Mouse (Mus musculus) Muller cell, postnatal 12 days (primary cell): ENCODE data around the gene Plekha7.

Experiments
- DNase-seq: peaks from one replicate; pipeline ENCODE4 v3.0.0-alpha.2; 2015; ENCODE audit errors: inconsistent ontology term

Gene Plekha7

DNA sequence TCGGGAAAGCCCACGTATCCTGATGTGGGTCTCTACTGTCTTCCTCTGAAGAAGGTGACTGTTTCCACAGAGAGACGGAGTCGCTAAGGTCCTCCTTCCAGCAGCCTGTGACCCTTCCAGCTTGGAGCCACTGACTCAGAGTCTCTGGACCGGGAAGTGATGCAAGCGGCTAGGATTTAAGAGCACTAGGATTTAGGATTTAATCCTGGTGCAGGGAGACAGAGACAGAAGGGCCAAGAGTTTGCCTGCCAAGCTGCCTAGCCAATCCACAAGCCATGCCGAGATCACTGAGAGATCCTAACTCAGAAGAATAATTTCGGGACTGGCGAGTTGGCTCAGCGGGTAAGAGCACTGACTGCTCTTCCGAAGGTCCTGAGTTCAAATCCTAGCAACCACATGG lies 59.6 kb downstream of the Plekha7 start:
- no peak for DNase-seq

DNA sequence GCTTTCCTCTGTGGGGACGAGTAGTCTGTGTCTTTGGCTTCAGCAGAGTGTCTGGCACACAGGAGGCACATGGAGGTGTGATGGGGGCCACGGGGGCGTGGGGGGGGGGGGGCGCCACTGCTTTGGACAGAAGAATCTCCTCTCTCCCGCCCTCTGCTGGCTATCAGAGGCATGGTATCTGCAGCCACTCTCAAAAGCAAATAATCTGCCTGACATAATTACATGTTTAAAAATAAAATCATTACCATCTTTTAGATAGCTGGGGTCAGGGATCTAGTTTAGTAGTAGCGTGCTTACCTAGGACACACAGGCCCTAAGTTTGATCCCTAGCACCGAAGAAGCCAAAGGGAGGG lies 60.8 kb downstream of the Plekha7 start:
- no peak for DNase-seq

DNA sequence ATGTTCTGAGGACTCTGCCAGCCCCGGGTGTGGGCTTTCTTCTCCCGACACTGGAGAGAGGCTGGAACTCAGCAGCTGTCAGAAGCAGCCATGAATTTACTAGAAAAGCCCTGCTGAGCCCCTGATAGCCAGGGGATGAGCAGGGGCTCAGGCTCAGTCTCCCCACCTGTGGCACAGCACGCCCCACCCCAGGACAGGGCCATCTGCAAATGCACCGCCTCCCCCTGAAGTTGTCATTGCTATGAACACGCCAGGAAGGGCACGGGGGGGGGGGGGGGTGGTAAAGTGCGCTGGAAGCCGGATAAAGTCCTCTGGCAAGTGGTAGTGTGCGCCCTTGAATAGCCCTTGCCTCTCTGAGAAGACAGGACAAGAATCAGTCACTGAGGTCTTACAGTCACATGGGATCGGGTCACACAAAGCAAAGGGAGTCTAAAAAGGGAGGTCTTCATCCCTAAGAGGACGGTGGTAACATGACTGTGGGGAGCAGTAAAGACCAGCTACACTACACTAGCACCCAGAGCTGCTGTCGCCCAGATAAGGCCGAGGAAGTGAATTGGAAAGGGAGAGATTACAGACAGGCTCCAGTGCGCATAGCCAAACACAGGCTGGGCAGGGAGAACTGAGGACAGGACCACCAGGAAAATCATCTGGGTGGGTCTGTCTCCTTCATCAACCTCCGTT lies 61.3 kb downstream of the Plekha7 start:
- DNase-seq: peak; percentile 46

DNA sequence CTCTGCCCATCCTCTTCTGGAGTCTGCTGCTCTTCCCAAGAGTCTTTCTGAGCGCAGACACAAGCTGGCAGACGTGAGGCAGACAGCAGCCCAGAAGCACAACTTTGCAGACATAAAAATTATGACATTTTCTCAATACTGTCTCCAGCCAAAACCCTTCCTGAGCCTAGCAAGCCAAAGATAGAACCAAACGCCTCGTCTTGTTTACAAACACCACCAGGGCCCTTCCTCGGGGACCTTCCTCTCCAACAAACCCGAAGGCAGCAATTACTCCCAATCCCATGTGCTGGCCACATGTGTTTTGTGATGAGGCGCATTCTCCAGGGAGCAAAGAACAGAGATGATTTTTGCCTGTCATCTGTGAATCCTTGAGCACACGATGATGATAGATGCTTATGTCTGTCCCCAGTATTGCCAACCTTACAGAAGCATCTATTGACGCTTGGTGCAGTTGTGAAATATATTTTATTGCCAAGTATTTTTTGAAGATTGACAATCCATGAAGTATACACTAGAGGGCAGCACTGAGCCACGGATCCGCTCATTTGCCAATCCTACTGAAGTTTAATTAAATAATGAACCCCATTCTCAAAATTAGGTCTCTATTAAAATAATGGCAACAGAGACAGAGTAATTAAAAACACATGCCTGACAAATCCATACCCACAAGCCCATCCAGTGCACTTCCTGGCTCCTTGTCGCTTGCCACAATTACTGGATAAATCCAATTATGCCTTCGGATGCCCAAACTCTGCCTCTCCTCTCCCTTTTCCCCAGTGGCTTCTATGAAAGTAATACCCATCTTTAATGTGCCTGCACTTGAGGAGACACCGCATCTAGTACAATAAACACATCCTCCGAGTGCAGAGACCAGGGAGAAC lies 62.1 kb downstream of the Plekha7 start:
- peak; percentile 80 for DNase-seq

- no peak for DNase-seq
These were observed 63.6 kb downstream of the Plekha7 start for GRCm38 (mm10) chr7:116244302-116245165.

GRCm38 (mm10) chr7:116242810-116243209 lies 65.4 kb downstream of the Plekha7 start:
- DNase-seq: no peak

DNA sequence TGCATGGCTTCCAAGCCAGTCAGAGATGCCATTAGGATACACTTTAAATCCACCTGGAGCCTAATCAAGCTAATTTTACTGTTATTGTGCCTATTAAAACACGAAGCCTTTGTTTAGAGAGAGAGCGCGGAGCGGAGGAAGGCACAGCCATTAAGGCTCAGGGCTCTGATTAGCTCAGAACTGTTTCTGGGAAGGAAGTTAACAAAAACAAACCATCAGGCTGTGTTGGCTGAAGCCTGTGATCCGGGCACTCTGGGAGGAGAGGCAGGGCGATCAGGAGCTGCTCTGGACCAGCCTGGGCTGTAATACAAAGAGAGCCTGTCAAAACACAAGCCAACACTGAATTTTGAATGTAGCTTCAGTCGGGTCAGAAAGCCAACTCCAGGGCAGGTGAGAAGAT lies 66.6 kb downstream of the Plekha7 start:
- DNase-seq: no peak

DNA sequence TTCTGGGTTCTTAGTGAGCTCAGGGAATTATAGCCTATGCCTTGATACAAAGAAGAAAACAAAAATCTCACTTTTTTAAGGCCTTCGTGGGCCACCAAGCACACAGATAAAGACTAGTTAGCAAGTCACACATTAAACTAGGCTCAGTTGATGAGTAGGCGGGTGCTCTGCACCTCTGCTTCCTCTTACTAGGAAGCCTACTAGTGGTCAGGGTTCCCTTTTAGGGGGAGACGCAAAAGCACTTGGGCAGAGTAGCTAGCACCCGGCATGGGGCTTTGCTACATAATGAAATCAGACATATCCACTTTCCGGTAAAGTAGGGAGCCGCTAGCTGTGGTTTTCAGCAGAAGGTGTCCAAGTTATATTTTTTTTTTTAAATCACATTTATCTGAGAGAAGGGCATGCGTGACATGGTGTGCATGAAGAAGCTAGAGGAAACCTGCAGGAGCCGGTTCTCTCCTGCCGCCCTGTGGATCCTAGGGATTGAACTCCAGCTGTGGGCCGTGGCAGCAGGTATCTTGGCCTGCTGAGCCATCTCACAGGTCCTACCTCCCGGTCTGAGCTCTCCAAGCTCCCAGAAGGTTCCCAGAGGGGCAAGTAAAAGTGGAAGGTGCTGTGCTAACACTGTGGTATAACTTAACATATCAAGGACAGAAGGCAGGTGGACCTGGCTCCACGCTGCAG lies 67.2 kb downstream of the Plekha7 start:
- no peak for DNase-seq

DNA sequence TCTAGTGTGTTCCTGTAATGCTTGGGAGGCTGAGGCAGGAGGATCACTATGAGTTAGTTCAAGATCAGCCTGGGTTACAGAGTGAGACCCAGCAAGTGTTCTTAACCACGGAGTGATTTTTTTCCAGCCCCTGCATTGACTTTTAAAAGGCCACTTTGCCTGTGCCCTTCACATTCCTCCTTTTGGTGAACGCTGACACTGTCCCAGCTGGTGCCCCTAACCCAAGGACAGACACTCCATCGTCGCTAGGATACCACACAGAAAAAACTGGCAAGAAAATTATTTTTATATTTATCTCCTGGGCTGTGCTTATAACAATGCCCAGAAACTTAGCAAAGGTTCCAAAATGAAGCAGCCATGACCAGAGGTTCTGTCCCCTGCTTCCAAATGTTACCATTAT lies 67.8 kb downstream of the Plekha7 start:
- DNase-seq: no peak

DNA sequence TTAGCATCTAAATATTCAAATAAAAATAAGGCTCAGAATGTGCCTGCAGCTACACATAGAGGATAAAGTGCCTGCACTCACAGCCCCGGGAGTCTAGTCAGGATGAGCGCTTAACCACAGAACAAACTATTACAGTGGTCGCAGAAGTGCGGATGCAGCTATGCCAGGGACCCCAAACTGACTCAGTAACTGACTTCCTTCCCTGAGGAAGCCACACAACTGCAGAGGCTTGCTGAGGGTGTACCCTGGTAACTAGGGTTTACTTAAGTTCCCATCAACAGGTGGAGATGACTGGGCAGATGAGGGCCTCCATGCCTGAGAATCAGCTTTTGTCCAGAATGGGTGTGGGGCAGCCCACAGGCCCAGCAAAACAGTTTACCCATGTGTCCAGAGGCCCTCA lies 69.9 kb downstream of the Plekha7 start:
- no peak for DNase-seq

DNA sequence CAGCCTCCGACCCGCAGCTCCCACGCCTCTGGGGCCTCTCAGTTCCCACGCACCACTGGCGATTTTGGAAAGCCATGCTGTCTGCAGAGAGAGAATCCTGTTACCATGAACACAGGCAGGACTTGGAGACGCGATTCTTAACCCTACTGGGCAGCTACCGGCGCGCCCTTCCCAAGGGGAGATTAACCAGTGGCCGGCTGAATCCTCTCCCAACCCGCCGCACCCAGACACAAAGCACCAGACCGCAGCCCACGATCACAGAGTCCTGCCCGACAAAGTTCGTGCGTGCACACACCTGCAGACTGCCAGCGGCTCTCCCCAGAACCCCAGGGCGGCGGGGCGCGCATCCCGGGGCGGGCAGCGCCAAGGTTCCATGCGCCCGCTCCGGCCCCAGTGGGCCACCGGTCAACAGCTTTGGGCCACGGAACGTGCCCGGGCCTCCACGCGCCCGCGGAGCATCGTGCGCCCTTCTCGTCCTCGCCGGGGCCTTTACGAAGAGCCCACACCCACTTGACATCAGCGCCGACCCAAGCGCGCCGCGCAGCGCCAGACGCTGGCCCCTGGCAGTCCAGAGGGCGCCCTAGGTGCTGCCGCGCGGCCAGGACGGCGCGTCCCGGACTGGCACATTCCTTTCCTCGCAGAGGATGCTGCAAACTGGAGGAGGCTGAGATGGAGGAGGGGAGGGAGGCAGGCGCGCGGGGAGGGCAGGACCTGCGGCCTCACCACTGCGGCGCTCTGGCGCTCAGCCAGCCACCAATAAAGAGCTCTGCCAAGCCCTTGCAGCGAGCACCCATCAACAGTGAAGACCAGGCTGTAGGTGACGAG lies 70.8 kb downstream of the Plekha7 start:
- DNase-seq: peak; percentile 82

GRCm38 (mm10) chr7:116236608-116237007 lies 71.6 kb downstream of the Plekha7 start:
- no peak for DNase-seq

- peak; percentile 59 for DNase-seq
These were observed 73.8 kb downstream of the Plekha7 start for GRCm38 (mm10) chr7:116234287-116234806.

GRCm38 (mm10) chr7:116230811-116231609 lies 77.2 kb downstream of the Plekha7 start:
- no peak for DNase-seq

- DNase-seq: peak; percentile 48
These were observed 81.3 kb downstream of the Plekha7 start for GRCm38 (mm10) chr7:116226877-116227282.

DNA sequence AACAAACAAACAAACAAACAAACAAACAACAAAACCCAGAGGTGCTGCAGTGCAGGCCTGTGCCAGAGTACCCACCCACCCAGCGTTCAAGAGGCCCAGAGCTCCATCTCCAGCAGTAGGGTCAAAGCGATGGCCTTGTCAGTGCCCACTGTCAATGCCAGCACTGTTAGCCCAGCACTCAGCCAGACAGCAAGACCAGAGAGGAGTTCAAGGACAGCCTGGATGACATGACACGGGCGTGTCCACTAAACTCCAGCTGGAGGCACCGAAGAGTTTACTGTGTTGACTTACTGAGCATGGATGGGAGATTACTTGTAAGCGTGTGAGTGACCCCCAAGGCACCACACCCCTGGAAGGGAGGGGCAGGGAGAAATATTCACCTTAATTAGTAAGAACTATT lies 81.9 kb downstream of the Plekha7 start:
- DNase-seq: no peak

- DNase-seq: no peak
These were observed 83.6 kb downstream of the Plekha7 start for GRCm38 (mm10) chr7:116224543-116224942.

DNA sequence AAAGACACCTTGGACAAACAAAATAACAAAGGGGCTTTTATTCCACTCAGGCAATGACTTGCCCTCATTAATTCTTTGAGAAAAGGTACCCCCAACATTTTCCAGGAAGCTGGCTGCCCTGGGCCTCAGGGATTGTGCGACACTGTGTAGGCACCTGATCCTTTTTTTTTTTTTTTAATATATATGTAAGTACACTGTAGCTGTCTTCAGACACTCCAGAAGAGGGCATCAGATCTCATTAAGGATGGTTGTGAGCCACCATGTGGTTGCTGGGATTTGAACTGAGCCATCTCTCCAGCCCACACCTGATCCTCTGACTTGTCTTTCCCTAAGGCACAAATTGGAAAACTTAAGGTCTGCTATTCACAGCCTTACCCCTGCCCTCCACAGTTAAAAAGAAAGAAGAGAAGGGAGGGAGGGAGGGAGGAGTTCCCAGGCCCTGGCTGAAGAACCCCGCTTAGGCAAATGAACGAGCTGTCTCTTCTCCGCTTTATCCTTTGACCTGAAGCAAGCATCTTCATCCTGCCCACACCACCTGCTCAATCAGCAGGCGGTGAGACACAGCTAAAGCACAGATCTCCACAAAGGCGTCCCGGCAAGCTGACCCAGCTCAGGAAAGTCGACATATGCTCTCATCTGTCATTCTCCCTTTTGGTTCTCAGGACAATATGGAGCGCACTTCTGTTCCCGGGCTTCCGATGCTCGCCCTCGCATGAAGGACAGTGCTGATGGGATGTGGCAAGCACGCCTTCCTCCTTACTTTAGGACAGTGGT lies 85.0 kb downstream of the Plekha7 start:
- no peak for DNase-seq
